Mouse (Mus musculus) G1E (cell line): ENCODE results near the gene Ring1.

Experiments used
- CTCF ChIP-seq: IDR thresholded peaks from 2 replicates; pipeline ENCODE4 v1.5.1; 2012; ENCODE audit warnings: low read depth, low read length, inconsistent platforms, mixed read lengths
- POLR2AphosphoS5 ChIP-seq: IDR thresholded peaks from 2 replicates; pipeline ENCODE4 v1.6.1; 2012; ENCODE audit warnings: low read depth, low read length, inconsistent platforms; ENCODE audit not compliant: insufficient replicate concordance

DNA sequence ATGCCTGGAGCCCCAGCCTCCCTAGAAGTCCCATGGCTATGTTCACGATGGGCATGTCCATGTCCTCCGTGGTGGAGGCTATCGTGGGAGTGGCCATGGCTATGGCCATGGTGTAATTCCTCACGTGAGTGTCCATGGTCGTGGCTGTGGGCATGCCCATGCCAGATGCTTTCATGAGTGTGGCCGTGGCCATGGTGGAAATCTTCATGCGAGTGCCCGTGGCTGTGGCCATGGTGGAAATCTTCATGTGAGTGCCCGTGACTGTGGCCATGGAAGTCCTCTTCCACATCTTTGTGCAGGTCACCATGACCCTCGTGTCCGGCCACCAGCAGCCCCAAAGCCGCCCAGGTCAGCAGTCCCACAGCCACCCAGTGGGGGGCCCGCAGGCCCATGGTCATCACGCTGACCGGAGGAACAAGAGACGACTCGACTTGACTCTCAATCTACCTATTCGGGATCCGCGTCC lies 6.4 kb upstream of the Ring1 start:
- no peak for TF ChIP-seq CTCF
- no peak for TF ChIP-seq POLR2AphosphoS5
